32 mouse cellular contexts compared by ENCODE assay signal in genomic region chr8:48026796-48027195, GRCm38 (mm10).
"Had no signal": no experiment of that assay in that cellular context is flagged by ENCODE, and none has a peak within 500 bp of the region (broad histone marks: within the 10 kb centered on the region; RNA-seq: fewer than 3 reads in every experiment).

No protein-coding gene starts in this region.

- H3K4me1 ChIP-seq: limb, embryonic 13.5 days; limb, embryonic 15.5 days; liver, embryonic 12.5 days; liver, embryonic 13.5 days; liver, embryonic 15.5 days; lung, embryonic 15.5 days; megakaryocyte, embryonic 14.5 days; midbrain, embryonic 10.5 days; midbrain, embryonic 12.5 days; midbrain, embryonic 13.5 days; midbrain, embryonic 15.5 days; neural tube, embryonic 12.5 days had no signal

- ATAC-seq: liver, embryonic 12.5 days; liver, postnatal 0 days; lung, postnatal 0 days; midbrain, embryonic 13.5 days; midbrain, embryonic 15.5 days; midbrain, embryonic 16.5 days had no signal

- DNase-seq: left cerebral cortex, postnatal 4 days; liver; liver, embryonic 13.5 days; liver, postnatal 0 days; lung, adult 18-20 months; lung, adult 2 months; lung, embryonic 14.5 days; lung, postnatal 10 days; lung, postnatal 14 days; lung, postnatal 36 days; lung, postnatal 4 days; midbrain, embryonic 14.5 days had no signal

- H3K9ac ChIP-seq: limb, embryonic 12.5 days; limb, embryonic 13.5 days; limb, embryonic 15.5 days; liver, embryonic 12.5 days; liver, embryonic 13.5 days; liver, embryonic 14.5 days; liver, embryonic 15.5 days; liver, postnatal 0 days; lung, embryonic 14.5 days; lung, embryonic 15.5 days; midbrain, embryonic 12.5 days; midbrain, embryonic 13.5 days; midbrain, embryonic 15.5 days; neural tube, embryonic 12.5 days had no signal

- H3K27ac ChIP-seq: limb, embryonic 10.5 days; limb, embryonic 12.5 days; limb, embryonic 13.5 days; limb, embryonic 15.5 days; liver, embryonic 12.5 days; liver, embryonic 13.5 days; liver, embryonic 14.5 days; liver, embryonic 15.5 days; lung, embryonic 15.5 days; macrophage; midbrain, embryonic 10.5 days; midbrain, embryonic 12.5 days; midbrain, embryonic 13.5 days; midbrain, embryonic 15.5 days; neural tube, embryonic 12.5 days had no signal

- H3K4me3 ChIP-seq: limb, embryonic 10.5 days; limb, embryonic 12.5 days; limb, embryonic 13.5 days; limb, embryonic 15.5 days; liver, embryonic 12.5 days; liver, embryonic 13.5 days; liver, embryonic 15.5 days; lung, embryonic 15.5 days; megakaryocyte, embryonic 14.5 days; midbrain, embryonic 10.5 days; midbrain, embryonic 12.5 days; midbrain, embryonic 13.5 days; midbrain, embryonic 15.5 days; myocyte; neural tube, embryonic 12.5 days had no signal

- H3K4me2 ChIP-seq: limb, embryonic 12.5 days; limb, embryonic 13.5 days; limb, embryonic 15.5 days; liver, embryonic 11.5 days; liver, embryonic 12.5 days; liver, embryonic 13.5 days; liver, embryonic 15.5 days; lung, embryonic 14.5 days; lung, embryonic 15.5 days; midbrain, embryonic 11.5 days; midbrain, embryonic 12.5 days; midbrain, embryonic 13.5 days; midbrain, embryonic 15.5 days; neural tube, embryonic 12.5 days had no signal

- H3K36me3 ChIP-seq: limb, embryonic 10.5 days; limb, embryonic 12.5 days; limb, embryonic 13.5 days; limb, embryonic 15.5 days; liver, embryonic 12.5 days; liver, embryonic 13.5 days; liver, embryonic 15.5 days; lung, embryonic 15.5 days; midbrain, embryonic 10.5 days; midbrain, embryonic 12.5 days; midbrain, embryonic 13.5 days; midbrain, embryonic 15.5 days; neural tube, embryonic 12.5 days had no signal

- H3K27me3 ChIP-seq: limb, embryonic 12.5 days; limb, embryonic 13.5 days; limb, embryonic 15.5 days; liver, embryonic 12.5 days; liver, embryonic 13.5 days; liver, embryonic 15.5 days; lung, embryonic 15.5 days; megakaryocyte, embryonic 14.5 days; midbrain, embryonic 12.5 days; midbrain, embryonic 13.5 days; midbrain, embryonic 15.5 days; neural tube, embryonic 12.5 days had no signal

- H3K9me3 ChIP-seq: limb, embryonic 10.5 days; limb, embryonic 12.5 days; limb, embryonic 13.5 days; limb, embryonic 15.5 days; liver, embryonic 12.5 days; liver, embryonic 13.5 days; liver, embryonic 15.5 days; lung, embryonic 15.5 days; megakaryocyte, embryonic 14.5 days; midbrain, embryonic 10.5 days; midbrain, embryonic 12.5 days; midbrain, embryonic 13.5 days; midbrain, embryonic 15.5 days; neural tube, embryonic 12.5 days had no signal
